Mouse (Mus musculus) adrenal gland, postnatal 14 days (tissue): Measurements from ENCODE around the gene Dnajb7. TPM values are rescaled to one million over a fixed set of nuclear protein-coding genes. Genes with fewer than 3 reads are reported as not detected.

Experiments
- DNase-seq: peaks from one replicate; pipeline ENCODE4 v3.0.0; 2021; ENCODE audit warnings: mixed read lengths
- total RNA-seq: library from RNA; stranded (reverse); gene quantifications from 2 replicates; pipeline ENCODE4 v1.2.3, GENCODE M21; 2021

Dnajb7 gene
- total RNA-seq, 1 experiment from 2014 or later = not detected

DNA sequence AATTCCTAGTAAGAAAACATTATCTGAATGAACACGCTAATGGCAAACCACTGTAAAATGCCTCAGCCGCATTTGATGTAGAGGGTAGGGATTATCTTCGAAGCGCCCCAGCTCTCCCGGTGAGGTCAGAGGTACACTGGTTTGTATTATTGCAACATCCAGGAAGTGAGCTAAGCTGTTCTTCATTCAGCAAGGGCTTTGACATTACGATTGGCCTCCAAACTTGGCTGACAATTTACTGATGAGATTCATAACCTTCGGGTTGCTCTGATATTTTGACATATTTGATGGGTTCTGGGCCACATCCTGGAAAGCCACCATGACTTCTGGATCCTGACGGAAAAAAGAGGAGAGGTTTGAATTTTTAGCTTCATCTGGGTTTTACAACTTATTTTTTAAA, 42.9 kb downstream of the Dnajb7 start:
- DNase-seq = peak; percentile 63

DNA sequence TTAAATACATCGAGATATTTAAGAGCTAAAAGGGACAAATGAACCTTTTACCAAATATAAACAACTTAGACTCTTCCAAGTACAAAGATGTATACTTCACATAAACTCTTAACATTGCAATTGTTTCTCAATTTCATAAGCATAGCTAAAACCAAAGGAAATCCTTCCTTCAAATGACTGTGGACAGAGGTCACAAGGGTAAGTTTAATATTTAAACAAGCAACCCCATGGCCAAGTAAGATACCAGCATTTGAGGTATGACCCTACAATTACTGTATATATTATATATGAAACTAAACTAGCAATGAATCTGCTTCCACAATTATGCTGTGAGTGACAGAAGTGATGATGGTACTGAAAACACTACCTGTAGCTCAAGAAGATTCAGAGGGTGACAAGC, 43.8 kb downstream of the Dnajb7 start:
- no peak for DNase-seq

DNA sequence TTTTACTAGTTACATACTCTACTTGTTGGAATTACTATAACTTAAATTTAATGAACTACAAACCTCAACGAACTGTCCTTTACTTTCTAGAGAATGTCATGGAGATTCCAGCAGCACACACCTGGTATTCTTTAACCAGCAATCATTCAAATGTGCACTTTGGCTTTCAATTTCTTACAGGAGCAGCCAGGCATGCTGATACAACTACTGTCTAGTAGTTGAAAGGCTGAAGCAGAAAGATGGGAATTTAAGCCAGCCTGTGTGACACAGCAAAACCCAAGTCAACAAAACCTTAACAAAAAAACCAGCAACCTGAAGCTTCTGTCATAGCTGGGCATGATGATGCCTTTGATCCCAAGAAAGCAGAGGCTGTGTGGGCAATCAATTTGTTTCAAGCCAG, 45.6 kb downstream of the Dnajb7 start:
- DNase-seq = no peak

DNA sequence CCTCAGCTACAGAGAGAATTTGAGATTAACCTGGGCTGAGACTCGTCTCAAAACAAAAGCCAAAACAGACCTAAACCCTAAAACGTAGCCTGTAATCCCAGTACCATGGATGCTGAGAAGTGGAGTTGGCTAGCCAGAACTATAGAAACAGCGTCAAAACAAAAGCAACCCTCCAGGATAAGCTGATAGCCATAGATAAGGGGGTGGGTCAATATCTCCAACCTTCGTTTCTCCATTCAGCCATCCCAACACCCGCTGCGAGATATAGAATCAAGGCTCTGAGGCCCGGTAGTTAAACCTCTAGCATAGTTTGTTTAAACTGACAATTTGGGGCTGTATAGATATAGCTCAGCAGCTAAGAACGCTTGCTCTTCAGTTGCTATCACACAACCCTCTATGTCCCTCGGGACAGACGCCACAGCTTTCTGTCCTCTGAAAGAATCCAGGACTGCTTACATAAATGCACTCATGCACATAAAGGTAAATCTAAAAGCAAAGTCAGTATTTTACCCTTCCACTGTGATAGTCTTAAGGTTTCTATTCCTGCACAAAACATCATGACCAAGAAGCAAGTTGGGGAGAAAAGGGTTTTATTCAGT, 46.6 kb downstream of the Dnajb7 start:
- DNase-seq = no peak

DNA sequence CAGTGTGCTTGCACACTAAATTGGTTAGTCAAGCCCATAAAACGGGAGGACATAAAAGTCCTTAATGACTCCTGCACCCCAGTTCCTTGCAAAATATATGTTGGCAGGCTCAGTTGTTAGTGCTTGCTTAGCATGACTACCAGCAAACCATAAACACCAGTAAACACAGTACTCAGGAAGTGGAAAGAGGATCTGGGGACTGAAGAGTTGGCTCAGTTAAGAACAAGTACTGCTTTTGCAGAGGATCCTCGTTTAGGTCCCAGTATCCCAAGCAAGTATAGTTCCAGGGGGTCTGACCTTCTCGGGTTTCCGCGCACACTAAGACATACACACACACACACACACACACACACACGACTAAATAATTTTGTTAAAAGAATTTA, 47.1 kb downstream of the Dnajb7 start:
- DNase-seq = no peak

DNA sequence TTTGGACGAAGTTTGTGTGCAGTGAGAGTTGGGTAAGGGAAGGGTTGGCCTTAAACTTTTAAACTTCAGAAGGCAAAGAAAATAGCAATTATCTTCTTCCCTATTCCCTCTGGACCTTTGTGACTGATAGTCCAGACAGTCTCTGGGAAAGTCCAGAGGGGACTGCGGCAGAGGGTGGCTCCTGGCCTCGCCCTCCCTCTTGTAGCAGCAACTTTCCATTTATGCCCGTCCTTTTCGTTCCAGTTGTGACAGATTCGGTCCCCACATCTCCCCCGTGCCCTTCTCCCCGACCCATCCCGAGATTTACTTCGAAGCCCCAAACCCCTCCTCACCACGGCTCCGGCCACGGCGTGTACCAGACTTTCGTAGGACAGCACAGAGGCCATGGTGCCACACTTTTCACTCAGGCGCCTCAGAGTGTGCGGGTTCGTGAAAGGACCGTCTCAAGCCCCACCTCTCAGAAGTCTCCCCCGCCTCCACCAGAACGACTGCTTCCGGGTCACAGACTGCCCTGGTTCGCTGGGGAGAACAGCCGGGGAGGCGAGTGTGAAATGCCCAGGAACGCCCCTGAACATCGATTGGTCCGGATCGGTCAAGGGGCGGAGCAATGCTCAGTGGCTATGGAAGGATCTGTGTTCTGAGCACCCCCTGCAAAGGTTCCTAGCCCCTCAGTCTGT, 47.6 kb downstream of the Dnajb7 start, which contains the start of gene Slc25a17:
Gene Slc25a17, minus strand, starts transcription at position 468 of the 677 bp plus-strand sequence.
- DNase-seq = peak; percentile 99

DNA sequence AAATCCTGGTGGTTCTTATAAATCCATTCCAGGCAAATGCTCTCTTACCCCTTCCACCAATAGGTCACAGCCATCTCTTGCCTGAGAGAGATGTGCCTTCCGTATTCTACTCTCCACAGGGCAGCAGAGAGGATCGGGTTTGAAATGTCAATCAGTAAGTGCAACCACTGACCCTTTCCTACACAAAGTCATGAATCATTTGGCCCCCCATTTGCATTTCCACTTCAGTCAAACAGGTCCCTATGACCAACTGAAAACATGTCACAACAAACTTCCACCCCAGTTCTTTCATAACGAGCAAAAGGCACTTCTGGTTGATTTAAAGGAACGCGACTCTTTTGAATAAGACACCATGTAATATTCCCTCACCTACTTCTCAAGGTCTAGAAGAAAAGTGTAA, 48.7 kb downstream of the Dnajb7 start:
- no peak for DNase-seq

DNA sequence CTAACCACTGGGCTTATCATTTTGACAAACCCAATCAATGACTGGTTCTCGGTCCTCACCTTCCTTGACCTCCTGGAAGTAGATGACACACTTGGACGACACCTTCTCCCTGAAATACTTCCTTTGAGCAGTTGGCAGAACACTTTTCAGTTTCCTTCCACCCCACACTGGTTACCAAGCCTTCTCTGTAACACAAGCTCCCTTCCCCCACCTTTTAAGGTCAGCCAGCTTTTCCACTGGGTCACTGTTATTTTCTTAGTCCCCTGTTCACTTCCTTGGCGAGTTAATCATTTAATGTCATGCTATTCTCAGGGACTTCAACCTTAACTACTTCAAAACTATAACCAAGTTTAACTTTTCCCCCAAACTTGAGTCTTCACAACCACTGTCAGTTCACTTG, 49.2 kb downstream of the Dnajb7 start:
- peak; percentile 41 for DNase-seq

DNA sequence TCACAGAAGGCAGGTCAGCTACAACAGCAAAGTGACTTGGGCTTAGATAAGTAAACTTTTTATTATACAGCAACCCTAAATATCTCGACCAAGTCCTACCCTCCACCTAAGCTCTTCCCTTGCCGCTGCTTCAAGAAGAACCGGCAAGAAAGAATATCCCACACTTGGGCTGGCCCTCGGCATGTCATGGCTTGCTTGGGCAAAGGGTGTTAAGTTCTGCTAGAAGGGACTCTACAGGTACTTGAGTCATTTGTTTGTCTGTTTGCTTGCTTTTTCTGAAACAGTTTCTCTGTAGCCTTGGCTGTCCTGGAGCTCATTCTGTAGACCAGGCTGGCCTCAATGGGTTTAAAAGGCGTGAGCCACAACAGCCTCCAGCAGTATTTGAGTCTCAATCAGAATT, 51.2 kb downstream of the Dnajb7 start:
- no peak for DNase-seq

Other genes starting within 250 kb of the Dnajb7 start
- gene Mrtfa, start 217.5 kb downstream of the Dnajb7 start, total RNA-seq = 23.4 and 32.1 TPM in 2 replicates
- gene Mchr1, start 172.8 kb downstream of the Dnajb7 start, total RNA-seq = 0.26 and 0.33 TPM in 2 replicates
- gene Slc25a17, start 47.5 kb downstream of the Dnajb7 start, total RNA-seq = 139 and 141 TPM in 2 replicates
- 256 and 303 TPM in 2 replicates for gene St13, start 8.2 kb downstream of the Dnajb7 start, total RNA-seq
- 21.6 and 29.2 TPM in 2 replicates for gene Xpnpep3, start 8.2 kb downstream of the Dnajb7 start, total RNA-seq
- gene Rbx1, start 58.0 kb upstream of the Dnajb7 start, total RNA-seq = 118 and 119 TPM in 2 replicates
- 68.0 and 79.0 TPM in 2 replicates for gene Ep300, start 177.1 kb upstream of the Dnajb7 start, total RNA-seq